Mouse (Mus musculus) CH12.LX (cell line): Measurements from ENCODE around the gene Gm27021.

Experiments used
- BHLHE40 ChIP-seq: IDR thresholded peaks from 2 replicates; pipeline ENCODE4 v1.6.1; 2011; ENCODE audit warnings: mild to moderate bottlenecking, low read depth, low read length, improper control_type of control experiment
- CHD1 ChIP-seq: IDR thresholded peaks from 2 replicates; pipeline ENCODE4 v1.6.1; 2012; ENCODE audit warnings: low read depth, low read length, improper control_type of control experiment, inconsistent platforms
- CTCF ChIP-seq, 2 experiments: IDR thresholded peaks in 1 of 2; conservative IDR thresholded peaks in 1 of 2; 2 replicates each; pipeline ENCODE4 v1.5.1; 2011 to 2012; ENCODE audit warnings: low read depth in 2 of 2, low read length in 2 of 2, improper control_type of control experiment in 1 of 2, inconsistent platforms in 1 of 2, mild to moderate bottlenecking in 1 of 2, moderate library complexity in 1 of 2
- E2F4 ChIP-seq: IDR thresholded peaks from 2 replicates; pipeline ENCODE4 v1.6.1; 2011; ENCODE audit warnings: low read depth, low read length, improper control_type of control experiment; ENCODE audit not compliant: insufficient replicate concordance
- EP300 ChIP-seq: IDR thresholded peaks from 2 replicates; pipeline ENCODE4 v1.6.1; 2011; ENCODE audit warnings: low read length, improper control_type of control experiment
- JUND ChIP-seq: conservative IDR thresholded peaks from 2 replicates; pipeline ENCODE4 v1.6.1; 2011; ENCODE audit warnings: low read depth, low read length, improper control_type of control experiment
- MAX ChIP-seq: IDR thresholded peaks from 2 replicates; pipeline ENCODE4 v1.6.1; 2011; ENCODE audit warnings: low read length, improper control_type of control experiment
- MAZ ChIP-seq: IDR thresholded peaks from 2 replicates; pipeline ENCODE4 v1.6.1; 2012; ENCODE audit warnings: low read depth, mild to moderate bottlenecking, inconsistent platforms, low read length, improper control_type of control experiment, moderate library complexity
- POLR2A ChIP-seq: IDR thresholded peaks from 2 replicates; pipeline ENCODE4 v1.6.1; 2011; ENCODE audit warnings: low read depth, mild to moderate bottlenecking, improper control_type of control experiment, low read length
- SIN3A ChIP-seq: IDR thresholded peaks from 2 replicates; pipeline ENCODE4 v1.6.1; 2012; ENCODE audit warnings: low read length, improper control_type of control experiment, inconsistent platforms
- TBP ChIP-seq: conservative IDR thresholded peaks from 2 replicates; pipeline ENCODE4 v1.6.1; 2011; ENCODE audit warnings: low read depth, low read length, improper control_type of control experiment
- USF1 ChIP-seq: IDR thresholded peaks from 2 replicates; pipeline ENCODE4 v1.6.1; 2014; ENCODE audit warnings: low read depth, mild to moderate bottlenecking, inconsistent platforms, low read length, improper control_type of control experiment
- ZC3H11A ChIP-seq: IDR thresholded peaks from 2 replicates; pipeline ENCODE4 v1.6.1; 2012; ENCODE audit warnings: low read depth, mild to moderate bottlenecking, inconsistent platforms, low read length, improper control_type of control experiment
- ZNF384 ChIP-seq: IDR thresholded peaks from 2 replicates; pipeline ENCODE4 v1.6.1; 2012; ENCODE audit warnings: low read depth, low read length, improper control_type of control experiment, inconsistent platforms

GRCm38 (mm10) chr8:120560535-120560934 lies 107.3 kb downstream of the Gm27021 start:
- no peak for TF ChIP-seq E2F4
- no peak for TF ChIP-seq CTCF (conservative IDR thresholded peaks at IDR 0.05 in 1 of 2, IDR thresholded peaks at IDR 0.05 in 1 of 2; ENCODE audit: low read depth in 2 of 2, low read length in 2 of 2)
- TF ChIP-seq ZNF384 = no peak
- no peak for TF ChIP-seq SIN3A
- TF ChIP-seq EP300 = no peak
- TF ChIP-seq MAX = no peak
- TF ChIP-seq POLR2A = no peak
- TF ChIP-seq USF1 = no peak
- no peak for TF ChIP-seq MAZ
- TF ChIP-seq CHD1 = no peak
- TF ChIP-seq BHLHE40 = no peak
- TF ChIP-seq TBP = no peak
- no peak for TF ChIP-seq ZC3H11A
- no peak for TF ChIP-seq JUND
